Mouse (Mus musculus) left cerebral cortex, postnatal 10 days (tissue): ENCODE data around the gene Plxna4. TPM values are rescaled to one million over a fixed set of nuclear protein-coding genes. Genes with fewer than 3 reads are reported as not detected.

Experiments
- DNase-seq, 2 experiments: peaks; one replicate each; pipeline ENCODE4 v3.0.0; 2021 to 2022; ENCODE audit warnings: low spot score in 2 of 2, mixed read lengths in 1 of 2; ENCODE audit errors: extremely low spot score in 1 of 2
- intact Hi-C: fragments of 180-260 bp; cut with DNase I; formaldehyde crosslinking; loops from one replicate; pipeline ENCODE4 v1.15.1; 2025
- total RNA-seq, 2 experiments: library from RNA; stranded (reverse); gene quantifications; 2 replicates each; pipeline ENCODE4 v1.2.3; 2021

The Plxna4 gene
- total RNA-seq, 2 experiments from 2014 or later, result 87.8 to 94.9 TPM

DNA sequence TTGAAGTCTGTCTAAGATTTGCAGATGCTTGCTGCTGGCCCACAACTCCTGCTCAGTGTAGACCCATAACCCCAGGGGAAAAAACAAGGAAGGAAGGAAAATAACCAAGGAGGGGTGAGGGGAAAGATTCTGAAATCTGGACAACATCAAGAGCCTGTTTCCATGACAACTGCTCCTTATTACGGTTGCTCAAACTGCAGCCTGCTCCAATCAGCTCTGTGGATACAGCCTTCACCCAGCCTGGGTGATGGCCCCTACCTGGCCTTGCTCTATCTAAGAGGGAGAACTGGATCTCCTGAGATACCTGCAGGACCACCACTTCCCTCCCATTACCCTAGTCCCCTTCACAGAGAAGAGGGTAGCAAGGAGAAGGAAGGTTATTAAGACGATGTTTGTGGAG, 143.6 kb downstream of the Plxna4 start:
- DNase-seq, result no peak
- intact Hi-C loops, result loop anchor here (10.0 kb wide), 1 partner anchor 90 kb away; no protein-coding TSS in a partner anchor

DNA sequence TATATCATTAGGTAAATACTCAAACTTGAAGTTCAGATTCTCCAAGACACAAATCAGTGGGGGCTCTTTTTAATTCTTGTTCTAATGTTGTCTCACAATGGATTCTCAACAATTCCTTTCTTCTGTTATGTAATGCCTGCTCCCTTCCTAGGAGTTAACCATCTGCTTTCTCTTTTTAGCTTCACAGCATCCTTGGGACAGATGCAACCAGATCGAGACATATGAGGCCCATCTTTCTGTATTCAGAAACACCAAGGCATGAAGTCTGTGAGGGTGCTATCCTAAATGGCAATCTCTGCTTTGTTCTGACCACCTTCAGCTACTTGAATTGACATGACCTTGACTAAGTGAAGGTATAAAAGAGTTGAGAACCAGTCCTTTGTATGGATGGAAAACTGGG, 144.3 kb downstream of the Plxna4 start:
- intact Hi-C loops, result loop anchor here (10.0 kb wide), 1 partner anchor 89 kb away; no protein-coding TSS in a partner anchor
- no peak for DNase-seq

DNA sequence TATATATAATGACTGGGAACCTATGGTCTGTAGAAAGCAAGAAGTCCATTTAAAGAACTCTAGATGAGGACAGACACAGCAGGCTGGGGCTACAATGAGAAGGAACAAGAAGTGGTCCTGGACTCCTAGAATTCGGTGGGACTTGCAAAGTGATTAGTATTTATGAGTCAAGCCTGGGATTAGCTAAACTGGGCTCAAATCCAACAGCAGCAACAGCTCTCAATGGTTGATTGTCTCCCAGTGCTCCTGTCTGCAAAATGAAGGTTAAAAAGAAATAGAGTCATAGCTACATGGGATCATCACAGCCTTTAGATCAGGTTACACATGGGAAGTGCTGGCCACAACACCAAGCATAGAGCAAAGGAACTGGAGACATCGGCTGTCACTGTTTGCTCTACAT, 148.6 kb downstream of the Plxna4 start:
- DNase-seq, result no peak
- intact Hi-C loops, result no loop called here

GRCm38 (mm10) chr6:32437219-32437618, 150.8 kb downstream of the Plxna4 start:
- peak in 1 of 2 experiments; percentile 36 for DNase-seq
- intact Hi-C loops, result no loop called here

- no peak for DNase-seq
- intact Hi-C loops, result no loop called here
These were observed 164.9 kb downstream of the Plxna4 start for GRCm38 (mm10) chr6:32423124-32423523.

DNA sequence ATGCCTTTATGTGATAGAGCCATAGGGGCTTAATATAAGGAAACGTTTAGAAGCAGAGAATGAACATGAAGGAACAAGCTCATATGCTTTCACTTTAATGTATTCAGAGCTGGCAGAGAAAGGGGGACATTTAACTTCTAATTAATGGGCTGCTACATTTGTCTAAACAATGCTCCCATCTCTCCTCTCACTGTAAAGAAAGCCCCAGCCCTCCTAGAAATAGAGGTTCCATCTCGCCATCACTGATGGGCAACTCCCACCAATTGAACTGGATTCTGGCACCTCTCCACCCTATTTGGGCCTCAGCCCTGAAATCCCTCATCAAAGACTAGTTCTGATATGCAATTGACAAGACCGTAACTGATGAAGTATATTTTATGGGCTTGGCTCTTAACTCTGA, 167.4 kb downstream of the Plxna4 start:
- DNase-seq, result no peak
- intact Hi-C loops, result no loop called here

DNA sequence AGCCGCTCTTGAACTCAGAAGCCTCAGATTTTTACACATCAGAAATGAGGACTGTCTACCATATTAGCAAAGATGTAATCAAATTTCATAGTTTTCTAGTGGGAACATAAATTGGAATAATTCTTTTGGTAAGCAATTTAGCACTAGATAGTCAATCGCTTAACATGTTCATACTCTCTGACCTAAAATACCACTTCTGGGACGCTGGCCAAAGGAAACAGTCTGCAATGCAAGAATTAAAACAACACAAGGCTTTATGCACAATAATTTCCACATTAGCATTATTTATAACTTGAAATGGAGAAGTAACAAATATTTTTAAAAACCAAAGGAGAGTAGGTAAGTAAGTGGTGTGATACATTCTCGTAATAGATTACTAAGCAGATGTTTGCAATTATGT, 170.6 kb downstream of the Plxna4 start:
- no peak for DNase-seq
- intact Hi-C loops, result no loop called here

GRCm38 (mm10) chr6:32411325-32411724, 176.7 kb downstream of the Plxna4 start:
- intact Hi-C loops, result no loop called here
- DNase-seq, result no peak

DNA sequence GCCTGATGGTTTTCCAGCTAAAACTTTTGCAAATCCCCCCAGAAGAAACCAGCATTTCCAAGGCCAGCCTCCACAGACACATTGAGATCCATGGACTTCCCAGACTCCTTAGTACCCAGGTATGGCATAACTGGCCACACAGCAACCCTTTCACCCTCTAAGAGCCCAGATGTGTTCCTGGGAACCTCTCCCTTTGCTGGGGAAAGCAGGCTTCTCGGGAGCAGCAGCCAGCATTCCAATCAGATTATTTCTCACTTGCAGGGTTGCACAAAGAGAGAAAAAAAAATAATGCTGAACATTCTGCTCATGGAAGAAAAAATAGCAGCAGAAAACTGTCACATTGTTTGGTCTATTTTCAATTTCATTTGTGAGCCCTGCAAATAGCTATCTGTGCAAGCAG, 178.4 kb downstream of the Plxna4 start:
- intact Hi-C loops, result no loop called here
- no peak for DNase-seq

DNA sequence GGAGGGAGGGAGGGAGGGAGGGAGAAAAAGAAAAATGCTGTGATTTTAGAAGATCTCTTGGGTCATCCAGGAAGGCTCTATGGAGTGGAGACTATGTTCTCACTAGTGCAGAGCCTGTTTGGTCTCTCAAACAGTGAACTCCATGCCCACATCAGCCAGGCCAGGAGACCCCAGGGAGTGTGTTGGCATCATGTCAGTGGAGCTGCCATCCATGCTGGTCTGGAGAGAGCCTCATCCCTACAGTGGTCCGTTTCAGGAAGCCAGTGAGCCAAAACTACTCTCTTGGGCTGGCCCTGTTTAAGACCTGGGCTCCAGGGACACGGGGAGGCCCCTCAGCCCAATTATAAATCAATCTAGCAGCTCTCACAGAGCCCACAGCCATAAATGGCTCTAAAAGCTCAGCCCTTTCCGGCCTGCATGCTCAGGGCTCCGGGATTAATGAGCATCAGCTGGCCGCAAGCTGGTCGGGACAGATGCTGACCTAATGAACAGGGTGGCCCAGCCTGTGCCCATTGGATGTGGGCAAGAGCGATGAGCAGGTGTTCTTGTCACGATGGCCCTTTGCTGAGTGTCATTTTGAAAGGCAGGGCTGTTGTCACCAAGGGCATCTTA, 180.3 kb downstream of the Plxna4 start:
- DNase-seq, result no peak
- intact Hi-C loops, result no loop called here

- peak in 1 of 2 experiments; percentile 44 for DNase-seq
- intact Hi-C loops, result no loop called here
These were observed 181.5 kb downstream of the Plxna4 start for GRCm38 (mm10) chr6:32406316-32407095.

DNA sequence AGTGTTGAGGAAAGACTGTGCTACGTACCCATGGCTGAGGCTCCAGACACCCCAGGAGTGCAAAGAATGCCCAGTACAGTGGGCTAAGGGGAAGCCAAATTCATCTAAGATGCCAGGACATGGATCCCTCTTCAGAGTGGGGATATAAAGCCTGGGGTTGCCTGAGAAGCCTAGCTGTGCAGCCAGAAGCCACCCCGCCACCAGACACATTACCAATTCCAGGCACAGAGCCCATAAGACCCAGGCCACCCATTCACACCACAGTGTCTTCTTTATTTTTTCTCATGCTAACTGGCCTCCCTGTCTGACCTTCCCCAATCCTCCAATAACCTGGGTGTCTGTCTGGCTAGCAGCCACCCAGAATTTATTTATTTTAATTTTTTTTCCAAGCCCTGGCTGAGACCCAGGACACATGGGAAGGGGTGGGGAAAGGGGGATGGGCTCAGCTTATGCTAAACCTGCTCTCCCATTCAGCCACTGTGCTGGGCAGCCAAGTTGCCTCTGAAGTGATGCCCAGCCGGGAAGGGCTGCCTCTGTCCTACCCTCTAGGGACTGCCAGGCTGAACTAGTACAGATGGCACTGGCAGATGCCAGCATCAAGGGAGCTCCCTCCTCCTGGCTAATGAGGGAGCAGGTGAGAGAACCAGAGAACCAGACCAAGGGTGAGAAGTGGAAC, 185.3 kb downstream of the Plxna4 start:
- peak; percentile 41 to 42 for DNase-seq
- intact Hi-C loops, result no loop called here

GRCm38 (mm10) chr6:32398261-32398660, 189.7 kb downstream of the Plxna4 start:
- intact Hi-C loops, result no loop called here

GRCm38 (mm10) chr6:32397133-32397730, 190.8 kb downstream of the Plxna4 start:
- DNase-seq, result peak; percentile 69 to 88
- intact Hi-C loops, result no loop called here

More at GRCm38 (mm10) chr6:32398261-32398660, 189.7 kb downstream of the Plxna4 start:
- DNase-seq, result peak in 1 of 2 experiments; percentile 45

DNA sequence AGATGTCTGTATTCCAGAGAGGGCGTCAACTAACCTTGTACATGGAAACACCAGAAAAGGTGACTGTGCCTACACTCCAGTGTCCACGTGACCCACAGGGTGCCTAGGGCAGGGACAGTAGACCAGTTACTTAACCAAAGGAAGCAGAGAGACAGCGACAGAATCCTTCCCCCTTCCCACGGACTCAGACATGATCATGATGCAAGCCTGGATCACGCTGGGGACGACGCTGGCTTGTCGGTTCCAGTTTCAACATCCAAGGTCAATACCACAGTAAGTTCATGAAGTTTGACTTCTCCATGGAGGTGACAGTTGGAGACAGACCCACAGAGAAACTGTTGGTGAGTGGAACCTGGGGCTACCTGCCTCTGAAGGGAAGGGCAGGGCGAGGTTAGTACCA, 192.6 kb downstream of the Plxna4 start:
- DNase-seq, result no peak
- intact Hi-C loops, result no loop called here

- intact Hi-C loops, result no loop called here
- no peak for DNase-seq
These were observed 195.7 kb downstream of the Plxna4 start for GRCm38 (mm10) chr6:32392262-32392661.

DNA sequence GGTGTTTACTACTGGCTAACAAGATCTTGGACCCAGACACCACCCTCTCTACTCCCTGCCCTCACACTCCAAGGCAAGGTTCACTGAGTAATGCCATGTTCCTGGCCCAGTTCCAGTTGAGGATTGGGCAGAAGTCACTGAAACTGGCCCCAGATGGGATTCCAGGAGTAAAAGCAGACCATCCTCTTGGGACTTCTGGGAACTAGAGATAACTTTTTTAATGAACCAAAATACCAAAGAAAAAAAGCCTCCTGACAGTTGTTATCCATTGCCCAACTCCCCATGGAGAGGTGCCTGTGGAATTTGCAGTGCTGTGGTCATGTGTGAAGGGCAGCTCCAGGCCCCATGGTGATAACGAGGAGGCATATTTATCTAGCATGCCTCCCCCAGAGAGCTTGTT, 199.7 kb downstream of the Plxna4 start:
- no peak for DNase-seq
- intact Hi-C loops, result no loop called here

GRCm38 (mm10) chr6:32386915-32387314, 201.1 kb downstream of the Plxna4 start:
- DNase-seq, result no peak
- intact Hi-C loops, result no loop called here

GRCm38 (mm10) chr6:32384937-32385336, 203.1 kb downstream of the Plxna4 start:
- DNase-seq, result no peak
- intact Hi-C loops, result no loop called here
